Mouse (Mus musculus): Measurements from ENCODE around the gene Zfp629. TPM values are rescaled to one million over a fixed set of nuclear protein-coding genes. Genes with fewer than 3 reads are reported as not detected.

Zfp629 gene
- polyA plus RNA-seq, 1 experiment from 2014 or later = 20.8 TPM

GRCm38 (mm10) chr7:127589637-127590036 is 26.0 kb downstream of the Zfp629 start:
- peak overlapping the region; percentile 60 for H3K4me2 ChIP-seq (ENCODE audit: low read length)
- ATAC-seq (no peak), DNase-seq (ENCODE audit: low spot score) (no peak)
- H3K9ac ChIP-seq (ENCODE audit: low read length) = no peak overlapping the region; the same call in 1 of the 2 replicates
- H3K4me3 ChIP-seq (ENCODE audit: low read depth, low read length) = peak overlapping the region; percentile 73
- no peak overlapping the region for H3K27ac ChIP-seq (ENCODE audit: low read depth, low read length)
- H3K36me3 ChIP-seq (ENCODE audit: control insufficient read depth, insufficient read depth, low read length) = peaks cover 53% of the 10 kb centered on the region
- H3K9me3 ChIP-seq (replicated peaks; ENCODE audit: control insufficient read depth, low read length) = no peaks in the 10 kb centered on the region
- H3K4me1 ChIP-seq (ENCODE audit: control insufficient read depth, insufficient read depth, low read length) = peaks cover 16% of the 10 kb centered on the region
- H3K27me3 ChIP-seq (replicated peaks; ENCODE audit: control insufficient read depth, insufficient read depth, low read length) = no peaks in the 10 kb centered on the region
- WGBS = 92% methylated on average over 9 of the region's 9 CpGs

GRCm38 (mm10) chr7:127588901-127589300 is 26.7 kb downstream of the Zfp629 start:
- peak overlapping the region; percentile 73 for H3K4me3 ChIP-seq (ENCODE audit: low read depth, low read length)
- peaks cover 16% of the 10 kb centered on the region for H3K4me1 ChIP-seq (ENCODE audit: control insufficient read depth, insufficient read depth, low read length)
- ATAC-seq (no peak), DNase-seq (ENCODE audit: low spot score) (no peak)
- H3K27me3 ChIP-seq (replicated peaks; ENCODE audit: control insufficient read depth, insufficient read depth, low read length) = no peaks in the 10 kb centered on the region
- H3K9ac ChIP-seq (ENCODE audit: low read length) = peak overlapping the region; percentile 81
- H3K4me2 ChIP-seq (ENCODE audit: low read length) = peak overlapping the region; percentile 60
- H3K9me3 ChIP-seq (replicated peaks; ENCODE audit: control insufficient read depth, low read length) = no peaks in the 10 kb centered on the region
- H3K36me3 ChIP-seq (ENCODE audit: control insufficient read depth, insufficient read depth, low read length) = peaks cover 53% of the 10 kb centered on the region
- WGBS = 3% methylated on average over 29 of the region's 29 CpGs
- peak overlapping the region; percentile 50; the same call in 1 of the 2 replicates for H3K27ac ChIP-seq (ENCODE audit: low read depth, low read length)

GRCm38 (mm10) chr7:127588011-127588871 is 27.4 kb downstream of the Zfp629 start, which contains the start of the genes Ccdc189 and Rnf40:
TSS of gene Ccdc189 (minus strand) at chr7:127588595.
TSS of gene Rnf40 (plus strand) at chr7:127588767.
- peaks cover 53% of the 10 kb centered on the region for H3K36me3 ChIP-seq (ENCODE audit: control insufficient read depth, insufficient read depth, low read length)
- ATAC-seq (peak; percentile 98), DNase-seq (ENCODE audit: low spot score) (peak; percentile 99)
- peak within 1 kb of the TSS; percentile 81 for H3K9ac ChIP-seq (ENCODE audit: low read length)
- peak within 1 kb of the TSS; percentile 60 for H3K4me2 ChIP-seq (ENCODE audit: low read length)
- WGBS = under 1% methylated on average over 50 of the region's 50 CpGs
- H3K4me1 ChIP-seq (ENCODE audit: control insufficient read depth, insufficient read depth, low read length) = peaks cover 16% of the 10 kb centered on the region
- no peaks in the 10 kb centered on the region for H3K9me3 ChIP-seq (replicated peaks; ENCODE audit: control insufficient read depth, low read length)
- H3K4me3 ChIP-seq (ENCODE audit: low read depth, low read length) = peak within 1 kb of the TSS; percentile 73
- no peaks in the 10 kb centered on the region for H3K27me3 ChIP-seq (replicated peaks; ENCODE audit: control insufficient read depth, insufficient read depth, low read length)
- H3K27ac ChIP-seq (ENCODE audit: low read depth, low read length) = peak within 1 kb of the TSS; percentile 80

GRCm38 (mm10) chr7:127587196-127587595 is 28.4 kb downstream of the Zfp629 start:
- peak overlapping the region; percentile 44; the same call in 1 of the 2 replicates for H3K9ac ChIP-seq (ENCODE audit: low read length)
- peaks cover 53% of the 10 kb centered on the region for H3K36me3 ChIP-seq (ENCODE audit: control insufficient read depth, insufficient read depth, low read length)
- no peak overlapping the region for H3K27ac ChIP-seq (ENCODE audit: low read depth, low read length)
- H3K4me2 ChIP-seq (ENCODE audit: low read length) = peak overlapping the region; percentile 60
- ATAC-seq (no peak), DNase-seq (ENCODE audit: low spot score) (no peak)
- H3K27me3 ChIP-seq (replicated peaks; ENCODE audit: control insufficient read depth, insufficient read depth, low read length) = no peaks in the 10 kb centered on the region
- 68% methylated on average over 5 of the region's 5 CpGs for WGBS
- H3K4me3 ChIP-seq (ENCODE audit: low read depth, low read length) = peak overlapping the region; percentile 73
- H3K4me1 ChIP-seq (ENCODE audit: control insufficient read depth, insufficient read depth, low read length) = peaks cover 16% of the 10 kb centered on the region
- no peaks in the 10 kb centered on the region for H3K9me3 ChIP-seq (replicated peaks; ENCODE audit: control insufficient read depth, low read length)

- H3K27me3 ChIP-seq (replicated peaks; ENCODE audit: control insufficient read depth, insufficient read depth, low read length) = no peaks in the 10 kb centered on the region
- no peak for ATAC-seq
- peaks cover 50% of the 10 kb centered on the region for H3K36me3 ChIP-seq (ENCODE audit: control insufficient read depth, insufficient read depth, low read length)
- no peak overlapping the region for H3K9ac ChIP-seq (ENCODE audit: low read length)
- H3K4me3 ChIP-seq (ENCODE audit: low read depth, low read length) = no peak overlapping the region
- peaks cover 16% of the 10 kb centered on the region for H3K4me1 ChIP-seq (ENCODE audit: control insufficient read depth, insufficient read depth, low read length)
- H3K4me2 ChIP-seq (ENCODE audit: low read length) = no peak overlapping the region
- WGBS = 87% methylated on average over 6 of the region's 6 CpGs
- H3K27ac ChIP-seq (ENCODE audit: low read depth, low read length) = no peak overlapping the region
- no peaks in the 10 kb centered on the region for H3K9me3 ChIP-seq (replicated peaks; ENCODE audit: control insufficient read depth, low read length)
- DNase-seq (ENCODE audit: low spot score) = no peak
Measured at GRCm38 (mm10) chr7:127586149-127586548, 29.4 kb downstream of the Zfp629 start.

DNA sequence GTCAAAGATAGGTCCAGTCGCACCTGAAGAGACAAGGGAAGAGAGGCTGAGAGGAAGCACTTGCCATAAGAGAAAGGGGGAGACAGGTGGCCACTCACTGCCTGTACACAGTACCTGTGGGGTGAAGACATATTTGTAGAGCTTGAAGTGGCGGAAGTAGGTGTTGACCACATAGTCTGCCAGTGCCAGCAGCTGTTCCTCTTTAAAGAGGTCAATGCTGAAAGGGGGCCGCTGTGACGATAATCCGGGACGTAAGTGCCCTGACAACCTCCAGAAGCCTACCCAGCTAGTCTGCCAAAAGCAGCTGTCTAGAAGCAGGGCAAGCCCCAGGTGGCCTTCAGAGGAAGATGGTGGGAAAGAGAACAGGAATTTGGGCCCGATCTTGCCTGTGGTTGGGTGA is 30.6 kb downstream of the Zfp629 start:
- Histone ChIP-seq H3K36me3 (ENCODE audit: control insufficient read depth, insufficient read depth, low read length) (peaks cover 50% of the 10 kb centered on the region), H3K27ac (ENCODE audit: low read depth, low read length) (no peak overlapping the region), H3K4me2 (ENCODE audit: low read length) (no peak overlapping the region), H3K27me3 (replicated peaks; ENCODE audit: control insufficient read depth, insufficient read depth, low read length) (no peaks in the 10 kb centered on the region), H3K9ac (ENCODE audit: low read length) (no peak overlapping the region), H3K4me3 (ENCODE audit: low read depth, low read length) (no peak overlapping the region), H3K4me1 (ENCODE audit: control insufficient read depth, insufficient read depth, low read length) (peaks cover 16% of the 10 kb centered on the region), H3K9me3 (replicated peaks; ENCODE audit: control insufficient read depth, low read length) (no peaks in the 10 kb centered on the region)
- DNase-seq (ENCODE audit: low spot score) (no peak), ATAC-seq (no peak)
- WGBS = 93% methylated on average over 7 of the region's 7 CpGs

DNA sequence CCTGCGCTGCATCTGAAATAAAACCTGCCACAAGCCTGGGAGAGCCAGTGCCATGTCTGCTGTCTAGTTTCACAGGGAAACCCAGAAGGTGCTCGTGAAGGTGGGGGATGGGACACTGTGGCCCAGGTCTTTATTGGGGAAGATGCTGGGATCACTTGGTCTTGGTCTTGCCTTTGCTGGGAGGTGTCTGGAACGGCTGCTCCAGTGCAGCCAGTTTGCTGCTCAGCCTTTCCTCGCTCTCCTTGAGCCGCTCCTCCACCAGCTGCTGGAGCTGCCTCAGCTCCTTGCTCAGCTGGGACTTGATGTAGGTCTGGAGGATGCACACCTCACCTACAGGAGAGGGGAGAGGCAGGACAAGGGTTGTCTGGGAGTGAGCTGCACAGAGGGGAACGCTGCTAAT is 32.3 kb downstream of the Zfp629 start:
- ATAC-seq = no peak
- H3K4me2 ChIP-seq (ENCODE audit: low read length) = no peak overlapping the region
- DNase-seq (ENCODE audit: low spot score) = no peak
- peaks cover 7% of the 10 kb centered on the region; the same call in 1 of the 2 replicates for H3K4me1 ChIP-seq (ENCODE audit: control insufficient read depth, insufficient read depth, low read length)
- no peak overlapping the region for H3K4me3 ChIP-seq (ENCODE audit: low read depth, low read length)
- no peaks in the 10 kb centered on the region for H3K27me3 ChIP-seq (replicated peaks; ENCODE audit: control insufficient read depth, insufficient read depth, low read length)
- no peak overlapping the region for H3K9ac ChIP-seq (ENCODE audit: low read length)
- H3K36me3 ChIP-seq (ENCODE audit: control insufficient read depth, insufficient read depth, low read length) = peaks cover 55% of the 10 kb centered on the region
- no peaks in the 10 kb centered on the region for H3K9me3 ChIP-seq (replicated peaks; ENCODE audit: control insufficient read depth, low read length)
- WGBS = 92% methylated on average over 6 of the region's 6 CpGs
- no peak overlapping the region for H3K27ac ChIP-seq (ENCODE audit: low read depth, low read length)

DNA sequence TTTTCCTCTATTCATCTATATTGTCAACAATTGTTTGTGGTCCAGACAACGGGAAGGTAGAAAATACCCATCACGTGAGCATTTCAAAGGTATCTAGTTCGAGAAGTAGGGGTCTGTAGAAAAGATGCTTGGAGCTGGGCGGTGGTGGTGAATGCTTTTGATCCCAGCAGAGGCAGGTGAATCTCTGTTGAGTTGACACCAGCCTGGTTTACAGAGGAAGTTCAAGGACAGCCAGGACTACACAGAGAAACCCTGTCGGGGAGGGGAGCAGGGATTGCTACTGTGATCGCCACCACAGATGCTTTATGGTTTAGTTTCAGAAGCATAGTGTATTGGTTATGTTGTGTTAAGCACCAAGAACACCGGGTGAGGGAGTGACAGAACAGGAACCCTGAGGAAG is 41.5 kb downstream of the Zfp629 start:
- Histone ChIP-seq H3K27me3 (replicated peaks; ENCODE audit: control insufficient read depth, insufficient read depth, low read length) (no peaks in the 10 kb centered on the region), H3K4me2 (ENCODE audit: low read length) (peak overlapping the region; percentile 93), H3K9me3 (replicated peaks; ENCODE audit: control insufficient read depth, low read length) (no peaks in the 10 kb centered on the region), H3K27ac (ENCODE audit: low read depth, low read length) (no peak overlapping the region), H3K36me3 (ENCODE audit: control insufficient read depth, insufficient read depth, low read length) (peaks cover 17% of the 10 kb centered on the region), H3K4me3 (ENCODE audit: low read depth, low read length) (peak overlapping the region; percentile 55), H3K4me1 (ENCODE audit: control insufficient read depth, insufficient read depth, low read length) (peaks cover 17% of the 10 kb centered on the region), H3K9ac (ENCODE audit: low read length) (peak overlapping the region; percentile 72)
- no peak for DNase-seq (ENCODE audit: low spot score)
- 20% methylated on average over 7 of the region's 7 CpGs for WGBS
- ATAC-seq = no peak

DNA sequence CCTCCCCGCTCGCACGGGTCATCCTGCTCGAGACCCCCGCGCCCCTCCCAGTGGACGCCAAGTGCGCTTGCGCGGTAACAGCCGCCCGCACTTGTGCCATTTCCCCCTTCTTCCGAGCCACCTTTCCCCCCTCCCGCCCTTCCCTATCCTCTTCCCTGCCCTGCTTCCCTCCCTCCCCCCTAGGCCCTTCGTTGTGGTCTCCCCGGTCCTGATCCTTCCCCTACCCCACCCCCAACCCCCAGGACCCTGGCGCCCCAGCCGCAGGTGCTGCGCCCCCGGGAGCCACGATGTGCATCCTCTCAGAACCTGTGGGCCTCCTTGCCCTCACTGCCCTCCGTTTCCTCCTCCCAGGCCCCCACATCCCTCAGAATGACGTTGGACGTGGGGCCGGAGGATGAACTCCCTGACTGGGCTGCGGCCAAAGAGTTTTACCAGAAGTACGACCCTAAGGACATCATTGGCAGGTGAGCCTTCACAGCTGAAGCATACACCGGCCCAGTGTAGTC is 42.0 kb downstream of the Zfp629 start:
- Histone ChIP-seq H3K4me3 (ENCODE audit: low read depth, low read length) (peak overlapping the region; percentile 55), H3K9ac (ENCODE audit: low read length) (peak overlapping the region; percentile 72), H3K27me3 (replicated peaks; ENCODE audit: control insufficient read depth, insufficient read depth, low read length) (no peaks in the 10 kb centered on the region), H3K4me2 (ENCODE audit: low read length) (peak overlapping the region; percentile 93), H3K27ac (ENCODE audit: low read depth, low read length) (peak overlapping the region; percentile 75), H3K36me3 (ENCODE audit: control insufficient read depth, insufficient read depth, low read length) (peaks cover 20% of the 10 kb centered on the region), H3K9me3 (replicated peaks; ENCODE audit: control insufficient read depth, low read length) (no peaks in the 10 kb centered on the region), H3K4me1 (ENCODE audit: control insufficient read depth, insufficient read depth, low read length) (peaks cover 17% of the 10 kb centered on the region)
- DNase-seq (ENCODE audit: low spot score) (no peak), ATAC-seq (peak; percentile 58)
- WGBS = 2% methylated on average over 20 of the region's 28 CpGs

All from forebrain, embryonic 14.5 days (tissue).